Mouse (Mus musculus): Measurements from ENCODE around the gene Atp5b. TPM values are rescaled to one million over a fixed set of nuclear protein-coding genes. Genes with fewer than 3 reads are reported as not detected.

Atp5b gene
- total RNA-seq, 2 experiments from 2014 or later: 755 to 1,019 TPM

Other genes starting within 250 kb of the Atp5b start
- gene Rdh19, start 233.3 kb upstream of the Atp5b start, total RNA-seq (2015; ENCODE audit: low replicate concordance): not detected in 2 replicates
- gene Rdh19, start 233.3 kb upstream of the Atp5b start, total RNA-seq (2017; ENCODE audit: low replicate concordance): not detected in 2 replicates
- not detected in 2 replicates for gene Rdh16f2, start 216.8 kb upstream of the Atp5b start, total RNA-seq (2015; ENCODE audit: low replicate concordance)
- not detected in 2 replicates for gene Rdh16f2, start 216.8 kb upstream of the Atp5b start, total RNA-seq (2017; ENCODE audit: low replicate concordance)
- not detected in 2 replicates for gene Rdh7, start 194.5 kb upstream of the Atp5b start, total RNA-seq (2015; ENCODE audit: low replicate concordance)
- gene Rdh7, start 194.5 kb upstream of the Atp5b start, total RNA-seq (2017; ENCODE audit: low replicate concordance): not detected in 2 replicates
- not detected in 2 replicates for gene Sdr9c7, start 184.8 kb upstream of the Atp5b start, total RNA-seq (2015; ENCODE audit: low replicate concordance)
- gene Sdr9c7, start 184.8 kb upstream of the Atp5b start, total RNA-seq (2017; ENCODE audit: low replicate concordance): not detected in 2 replicates
- gene Hsd17b6, start 75.7 kb upstream of the Atp5b start, total RNA-seq (2015; ENCODE audit: low replicate concordance): not detected in 2 replicates
- gene Hsd17b6, start 75.7 kb upstream of the Atp5b start, total RNA-seq (2017; ENCODE audit: low replicate concordance): not detected in 2 replicates
- gene Prim1, start 68.1 kb upstream of the Atp5b start, total RNA-seq (2015; ENCODE audit: low replicate concordance): 144 and 177 TPM in 2 replicates
- 110 and 170 TPM in 2 replicates for gene Prim1, start 68.1 kb upstream of the Atp5b start, total RNA-seq (2017; ENCODE audit: low replicate concordance)
- 228 and 341 TPM in 2 replicates for gene Naca, start 47.7 kb upstream of the Atp5b start, total RNA-seq (2015; ENCODE audit: low replicate concordance)
- gene Naca, start 47.7 kb upstream of the Atp5b start, total RNA-seq (2017; ENCODE audit: low replicate concordance): 391 and 449 TPM in 2 replicates
- 84.0 and 85.9 TPM in 2 replicates for gene Ptges3, start 24.3 kb upstream of the Atp5b start, total RNA-seq (2015; ENCODE audit: low replicate concordance)
- gene Ptges3, start 24.3 kb upstream of the Atp5b start, total RNA-seq (2017; ENCODE audit: low replicate concordance): 87.1 and 111 TPM in 2 replicates
- gene Baz2a, start 8.3 kb downstream of the Atp5b start, total RNA-seq (2015; ENCODE audit: low replicate concordance): 89.4 and 109 TPM in 2 replicates
- gene Baz2a, start 8.3 kb downstream of the Atp5b start, total RNA-seq (2017; ENCODE audit: low replicate concordance): 87.9 and 88.6 TPM in 2 replicates
- gene Rbms2, start 97.0 kb downstream of the Atp5b start, total RNA-seq (2015; ENCODE audit: low replicate concordance): 1.8 and 5.4 TPM in 2 replicates
- gene Rbms2, start 97.0 kb downstream of the Atp5b start, total RNA-seq (2017; ENCODE audit: low replicate concordance): 7.0 and 7.1 TPM in 2 replicates
- gene Gls2, start 111.2 kb downstream of the Atp5b start, total RNA-seq (2015; ENCODE audit: low replicate concordance): 12.6 TPM in 1 of 2 replicates, not detected in the other
- not detected in 2 replicates for gene Gls2, start 111.2 kb downstream of the Atp5b start, total RNA-seq (2017; ENCODE audit: low replicate concordance)
- gene Spryd4, start 128.5 kb downstream of the Atp5b start, total RNA-seq (2015; ENCODE audit: low replicate concordance): 2.1 and 3.6 TPM in 2 replicates
- gene Spryd4, start 128.5 kb downstream of the Atp5b start, total RNA-seq (2017; ENCODE audit: low replicate concordance): 1.2 and 3.1 TPM in 2 replicates
- not detected in 2 replicates for gene Mip, start 142.6 kb downstream of the Atp5b start, total RNA-seq (2015; ENCODE audit: low replicate concordance)
- gene Mip, start 142.6 kb downstream of the Atp5b start, total RNA-seq (2017; ENCODE audit: low replicate concordance): not detected in 2 replicates
- gene Timeless, start 148.8 kb downstream of the Atp5b start, total RNA-seq (2015; ENCODE audit: low replicate concordance): 32.1 and 41.1 TPM in 2 replicates
- 43.4 and 53.9 TPM in 2 replicates for gene Timeless, start 148.8 kb downstream of the Atp5b start, total RNA-seq (2017; ENCODE audit: low replicate concordance)
- gene Apon, start 170.8 kb downstream of the Atp5b start, total RNA-seq (2015; ENCODE audit: low replicate concordance): 2.9 and 4.7 TPM in 2 replicates
- 1.7 TPM in 1 of 2 replicates, not detected in the other for gene Apon, start 170.8 kb downstream of the Atp5b start, total RNA-seq (2017; ENCODE audit: low replicate concordance)
- gene Apof, start 185.4 kb downstream of the Atp5b start, total RNA-seq (2015; ENCODE audit: low replicate concordance): not detected in 2 replicates
- not detected in 2 replicates for gene Apof, start 185.4 kb downstream of the Atp5b start, total RNA-seq (2017; ENCODE audit: low replicate concordance)
- gene Stat2, start 187.3 kb downstream of the Atp5b start, total RNA-seq (2015; ENCODE audit: low replicate concordance): 35.6 and 37.5 TPM in 2 replicates
- 30.0 and 40.0 TPM in 2 replicates for gene Stat2, start 187.3 kb downstream of the Atp5b start, total RNA-seq (2017; ENCODE audit: low replicate concordance)
- gene Il23a, start 215.5 kb downstream of the Atp5b start, total RNA-seq (2015; ENCODE audit: low replicate concordance): not detected in 2 replicates
- gene Il23a, start 215.5 kb downstream of the Atp5b start, total RNA-seq (2017; ENCODE audit: low replicate concordance): 0.39 TPM in 1 of 2 replicates, not detected in the other
- 34.8 and 42.9 TPM in 2 replicates for gene Pan2, start 220.1 kb downstream of the Atp5b start, total RNA-seq (2015; ENCODE audit: low replicate concordance)
- gene Pan2, start 220.1 kb downstream of the Atp5b start, total RNA-seq (2017; ENCODE audit: low replicate concordance): 27.0 and 27.5 TPM in 2 replicates
- gene Cnpy2, start 239.2 kb downstream of the Atp5b start, total RNA-seq (2015; ENCODE audit: low replicate concordance): 40.7 and 44.4 TPM in 2 replicates
- gene Cnpy2, start 239.2 kb downstream of the Atp5b start, total RNA-seq (2017; ENCODE audit: low replicate concordance): 29.4 and 38.9 TPM in 2 replicates

Data from erythroid progenitor cell, adult 5-6 weeks (primary cell).